Mouse (Mus musculus) embryo, embryonic 9.5 days (tissue): ENCODE measurements around the gene Rnf214.
A peak's percentile ranks its signal among the peaks of the same experiment; 100 is the strongest.
"Not testable (repeated sequence)": the region's sequence is repeated elsewhere in the genome, so short reads cannot be mapped to it uniquely, and the experiment has no call there.

Experiments
- DNase-seq: peaks from one replicate; pipeline ENCODE4 v3.0.0-alpha.2; 2017; ENCODE audit errors: extremely low spot score

The Rnf214 gene

DNA sequence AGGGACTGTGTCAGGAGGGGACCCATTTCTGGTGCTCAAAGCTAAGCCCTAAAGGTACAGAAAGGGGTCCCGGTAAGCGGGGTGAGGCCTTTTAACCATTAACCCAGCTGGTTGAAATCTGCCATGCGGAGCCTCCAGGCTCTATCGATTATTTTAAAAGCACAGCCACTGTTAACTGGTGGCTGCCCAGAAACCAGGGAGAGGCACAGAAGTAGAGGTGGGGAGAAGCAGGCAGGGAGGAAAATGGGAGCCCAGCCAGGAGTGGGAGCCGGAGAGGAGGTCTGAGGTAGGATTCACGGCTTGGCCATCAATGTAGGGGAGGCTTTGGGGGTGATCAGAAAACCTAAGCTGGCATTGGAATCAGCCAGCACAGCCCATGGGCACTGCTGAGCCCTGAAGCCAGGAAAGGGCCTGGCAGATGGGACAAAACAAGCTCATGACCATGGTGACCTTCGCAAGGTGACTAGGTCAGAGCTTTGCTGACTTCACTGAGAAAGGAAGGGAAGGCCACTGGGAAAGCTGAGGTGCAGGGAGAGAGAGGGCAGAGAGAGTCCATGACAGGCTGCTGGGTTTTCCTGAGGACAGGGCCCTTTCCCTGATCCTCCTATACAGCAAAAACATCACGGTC, 56.1 kb downstream of the Rnf214 start:
- no peak for DNase-seq

DNA sequence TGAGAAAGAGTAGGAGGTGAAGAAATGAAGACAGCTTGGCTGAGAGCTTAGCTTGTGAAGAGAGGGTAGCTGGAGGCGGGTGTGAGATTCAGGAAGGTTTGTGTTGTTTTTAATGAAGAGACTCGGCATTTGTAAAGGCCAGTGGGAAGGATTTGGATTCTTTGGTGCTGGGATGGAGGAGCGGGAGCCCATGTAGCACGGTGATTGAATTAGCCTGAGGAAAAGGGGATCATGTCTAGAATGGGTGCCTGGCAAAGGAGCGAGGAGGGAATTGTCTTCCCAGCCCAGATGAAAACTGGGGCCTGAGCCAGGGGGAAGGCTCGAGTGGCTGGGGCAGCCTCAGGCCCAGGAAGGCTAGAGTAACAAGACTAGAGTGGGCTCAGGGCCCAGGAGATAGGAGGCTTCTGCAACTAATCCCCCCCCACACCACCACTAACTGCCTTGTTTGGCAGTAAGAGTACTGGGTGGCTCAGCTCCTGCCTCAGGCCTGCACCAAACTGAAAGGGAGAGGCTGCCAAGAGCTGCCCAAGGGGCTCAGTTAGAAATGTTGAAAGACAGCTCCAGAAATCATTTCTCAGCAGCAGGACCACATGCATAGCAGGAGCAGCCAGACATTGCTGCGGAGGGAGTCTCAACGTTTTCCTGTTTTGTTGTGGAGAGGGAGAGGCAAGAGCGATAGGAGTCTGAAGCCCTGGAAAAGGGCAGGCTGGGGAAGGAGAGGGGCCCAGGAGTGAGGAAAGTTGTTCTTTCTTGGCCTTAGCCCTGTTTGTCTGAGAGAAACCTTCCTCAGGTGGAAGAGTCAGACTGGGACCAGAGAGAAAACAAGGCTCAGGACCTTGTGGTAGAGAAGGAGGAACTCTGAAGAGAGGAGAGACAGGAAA, 56.9 kb downstream of the Rnf214 start:
- DNase-seq: no peak

DNA sequence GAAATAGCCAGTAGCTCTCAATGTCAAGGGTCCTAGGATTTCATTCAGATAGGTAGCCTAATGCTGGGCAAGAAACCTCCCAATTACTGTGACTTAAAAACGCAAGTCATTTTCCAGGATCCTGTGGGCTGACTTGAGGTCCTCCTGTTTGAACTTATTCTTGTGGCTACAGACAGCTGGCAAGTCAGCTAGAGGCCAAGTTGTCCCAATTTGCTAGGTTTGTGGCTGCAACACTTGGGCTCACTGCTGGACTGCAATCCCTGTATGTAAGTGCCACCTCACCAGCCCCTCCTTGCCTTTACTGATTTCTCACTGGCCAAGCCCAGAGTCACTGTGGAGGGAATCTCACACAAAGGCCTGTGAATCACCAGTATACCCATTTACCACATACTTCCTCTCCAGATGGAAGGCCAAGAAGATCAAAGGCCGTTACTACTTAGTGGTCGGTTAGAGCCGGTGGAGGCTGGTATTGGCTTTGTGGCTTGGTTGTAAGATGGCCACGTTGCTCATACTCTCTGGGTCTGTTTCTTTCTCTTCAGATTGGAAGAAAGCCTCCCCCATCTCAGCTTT, 59.7 kb downstream of the Rnf214 start:
- DNase-seq: no peak

DNA sequence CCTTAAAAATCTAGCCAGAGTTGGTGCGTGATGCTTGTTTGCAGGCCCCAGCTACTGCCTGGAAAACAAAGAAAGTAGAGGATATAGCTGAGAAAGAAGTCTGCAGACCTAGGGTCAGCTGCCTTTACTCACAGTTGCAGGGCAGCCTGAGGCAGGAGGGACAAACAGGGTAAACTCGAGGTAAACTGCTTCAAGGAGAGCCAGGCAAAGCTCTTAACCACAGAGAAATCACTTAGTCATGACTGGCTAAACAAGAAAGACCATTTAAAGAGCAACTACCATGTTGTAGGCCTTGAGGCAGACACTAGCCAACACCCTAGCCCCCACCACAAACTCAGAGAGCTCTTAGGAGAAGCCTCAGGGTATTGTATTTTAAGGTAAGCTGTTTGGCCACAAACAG, 60.5 kb downstream of the Rnf214 start:
- not testable (repeated sequence) for DNase-seq

DNA sequence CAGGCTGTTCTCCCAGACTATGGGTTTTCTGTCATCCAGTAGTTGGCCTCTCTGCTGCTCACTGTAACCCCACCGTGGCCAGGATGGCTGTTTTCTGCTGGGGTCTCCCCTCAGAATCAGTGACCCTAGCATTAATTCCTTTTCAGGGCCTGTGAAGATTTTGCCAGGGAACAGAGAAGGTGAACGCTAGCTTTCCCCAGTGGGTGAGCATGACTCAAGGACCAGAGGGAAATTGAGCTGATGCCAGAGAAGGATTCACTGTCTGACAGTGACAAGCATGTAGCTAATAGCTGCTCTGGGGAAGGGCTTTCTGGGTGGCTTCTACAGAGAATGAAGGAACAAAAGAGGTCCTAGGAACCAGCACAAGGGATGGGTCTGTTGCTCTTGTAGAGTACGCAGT, 61.2 kb downstream of the Rnf214 start:
- DNase-seq: no peak

DNA sequence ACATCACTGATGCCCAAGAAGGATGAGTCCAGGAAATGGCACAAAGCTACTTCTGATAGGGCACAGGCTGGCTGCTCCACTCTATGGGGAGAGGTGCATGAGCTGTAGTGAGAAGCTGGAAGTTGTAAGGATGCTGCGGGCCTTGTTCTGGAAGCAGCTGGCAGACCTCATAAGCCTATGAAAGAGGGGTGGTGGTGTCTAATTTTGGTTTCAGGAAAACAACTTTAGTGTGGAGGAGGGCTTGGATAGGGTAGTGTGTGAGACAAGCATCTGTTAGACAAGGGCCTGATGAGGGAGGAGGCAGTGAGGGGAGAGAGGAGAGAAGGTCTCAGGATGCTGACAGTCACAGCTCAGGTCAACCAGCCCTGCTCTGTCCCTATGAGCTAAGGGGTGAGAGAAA, 62.9 kb downstream of the Rnf214 start:
- DNase-seq: no peak

DNA sequence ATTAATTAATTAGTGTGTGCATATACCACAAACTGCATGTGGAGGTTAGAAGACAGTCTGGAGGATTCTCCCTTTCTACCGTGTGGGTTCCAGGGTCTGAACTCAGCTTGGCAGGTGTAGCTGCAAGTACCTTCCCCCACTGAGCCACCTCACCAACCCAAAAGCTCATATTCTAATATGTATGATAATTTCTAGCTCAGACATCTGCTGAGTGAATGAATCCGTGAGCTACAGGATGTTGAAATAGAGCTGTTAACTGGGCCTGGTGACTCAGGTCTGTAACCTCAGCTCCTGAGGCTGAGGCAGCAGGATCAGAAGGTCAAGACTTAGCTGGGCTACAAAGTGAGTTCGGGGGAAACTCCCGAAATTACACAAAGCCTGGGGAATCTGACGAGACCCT, 63.7 kb downstream of the Rnf214 start:
- DNase-seq: no peak

DNA sequence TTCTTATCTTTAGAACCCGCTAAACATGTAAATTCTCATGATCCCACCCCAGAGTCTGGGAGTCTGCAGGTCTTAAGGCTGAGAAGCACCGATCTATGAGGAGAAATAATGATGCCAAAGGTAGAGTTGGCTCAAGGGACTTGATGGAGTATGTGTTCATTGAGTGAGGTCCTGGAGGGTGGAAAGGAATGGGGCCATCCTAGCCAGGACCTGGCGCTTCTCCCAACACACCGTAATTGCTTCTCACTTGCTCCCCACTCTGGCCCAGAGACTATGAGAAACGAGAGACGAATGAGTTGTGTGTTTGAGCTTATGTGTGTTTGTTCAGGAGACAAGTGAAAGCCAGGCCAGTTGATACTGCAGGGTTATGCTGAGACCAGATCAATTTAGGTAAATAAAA, 65.3 kb downstream of the Rnf214 start:
- no peak for DNase-seq

DNA sequence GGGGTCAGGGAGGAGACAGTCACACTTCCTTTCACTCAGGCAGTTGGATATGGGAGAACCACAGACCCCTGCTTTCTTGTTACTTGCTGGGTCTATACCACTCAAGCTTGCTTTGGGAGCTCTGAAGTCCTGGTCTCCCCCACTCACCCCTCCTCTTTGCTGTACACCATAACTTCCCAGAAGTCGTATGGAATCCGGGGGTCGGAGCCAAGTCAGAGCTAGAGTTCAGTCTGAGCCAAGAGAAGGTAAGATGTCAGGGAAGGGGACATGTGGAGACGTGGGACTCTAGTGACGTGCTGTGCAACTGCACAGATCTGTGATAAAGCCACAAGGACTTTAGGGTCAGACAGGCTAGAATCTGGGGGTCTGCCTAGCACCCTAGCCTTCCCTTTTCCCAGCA, 66.4 kb downstream of the Rnf214 start:
- no peak for DNase-seq

DNA sequence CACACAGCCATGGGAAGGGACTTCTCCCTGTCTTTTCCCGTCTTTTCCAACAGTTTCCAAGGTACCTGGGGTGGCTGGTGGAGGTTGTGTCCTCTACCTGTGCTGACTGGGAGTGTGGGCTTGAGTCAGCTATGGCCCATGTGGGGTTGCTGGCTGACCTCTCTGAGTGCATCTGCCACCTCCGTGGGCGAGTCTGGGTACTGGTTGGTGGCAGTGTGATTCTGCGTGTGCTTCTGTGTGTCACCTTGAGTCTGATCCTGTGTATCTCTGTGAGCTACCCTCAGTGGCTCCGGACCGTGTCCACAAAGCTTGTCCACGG, 66.8 kb downstream of the Rnf214 start:
- no peak for DNase-seq

DNA sequence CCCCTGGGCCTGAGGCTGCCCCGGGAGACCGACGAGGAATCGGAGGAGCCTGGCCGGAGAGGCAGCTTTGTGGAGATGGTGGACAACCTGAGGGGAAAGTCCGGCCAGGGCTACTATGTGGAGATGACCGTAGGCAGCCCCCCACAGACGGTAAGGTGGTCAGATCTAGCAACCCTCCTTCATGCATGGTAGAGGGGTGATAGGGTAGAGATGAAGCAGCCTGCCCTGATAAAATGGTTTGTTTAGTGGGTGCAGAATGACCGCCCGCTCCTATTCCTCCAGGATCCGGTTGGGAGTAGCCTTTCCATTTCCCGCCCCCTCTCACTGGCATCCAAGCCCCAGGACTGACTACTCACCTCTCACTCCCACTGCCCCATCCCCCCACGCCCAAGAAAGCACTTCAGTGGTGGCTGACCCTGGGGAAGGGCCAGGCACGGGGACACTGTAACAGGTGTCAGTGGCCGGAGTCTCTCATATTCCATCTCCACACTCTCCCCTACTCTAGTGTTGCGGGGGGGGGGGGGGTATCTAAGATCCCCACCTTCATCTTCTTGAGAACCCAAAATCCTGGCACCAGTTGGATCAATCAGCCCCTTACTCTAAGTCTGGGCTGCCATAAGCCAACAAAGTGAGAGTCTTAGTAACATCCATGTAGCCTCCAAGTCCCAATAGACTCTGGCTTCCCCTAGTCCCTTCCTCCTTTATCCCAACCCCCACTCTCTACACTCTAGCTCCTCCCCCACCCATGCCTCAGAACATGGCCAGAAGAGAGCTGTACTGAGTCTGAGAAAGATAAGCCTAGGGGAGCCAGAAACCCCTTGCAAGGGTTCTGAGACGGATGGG, 67.4 kb downstream of the Rnf214 start:
- no peak for DNase-seq

DNA sequence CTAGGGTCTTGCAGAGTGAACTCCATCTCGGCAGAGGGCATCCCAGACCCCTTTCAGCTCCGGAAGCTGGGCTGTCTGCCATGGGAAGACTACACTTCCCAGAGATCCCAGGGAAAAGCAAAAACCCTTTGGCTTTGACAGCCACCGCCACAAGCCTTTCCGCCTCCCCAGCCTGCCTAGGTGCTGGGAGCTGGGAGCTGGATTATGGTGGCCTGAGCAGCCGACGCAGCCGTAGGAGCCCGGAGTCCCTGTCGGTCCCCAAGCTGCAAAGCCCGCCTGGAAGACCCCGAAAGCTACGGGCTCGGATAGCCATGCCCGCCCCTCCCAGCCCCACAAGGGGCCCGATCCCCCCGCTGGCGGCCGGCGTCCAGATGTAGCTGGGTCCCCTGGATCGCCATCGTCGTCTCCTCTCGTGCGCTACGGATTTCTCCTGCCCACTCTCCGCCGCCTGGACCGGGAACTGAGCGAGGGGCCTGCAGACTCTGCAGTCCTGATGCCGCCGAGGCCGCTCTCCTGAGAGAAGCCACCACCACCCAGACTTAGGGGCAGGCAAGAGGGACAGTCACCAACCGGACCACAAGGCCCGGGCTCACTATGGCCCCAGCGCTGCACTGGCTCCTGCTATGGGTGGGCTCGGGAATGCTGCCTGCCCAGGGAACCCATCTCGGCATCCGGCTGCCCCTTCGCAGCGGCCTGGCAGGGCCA, 68.1 kb downstream of the Rnf214 start, which contains the start of gene Bace1:
Bace1 (plus strand) TSS at position 147 of the 705 bp plus-strand sequence.
- DNase-seq: peak; percentile 78

DNA sequence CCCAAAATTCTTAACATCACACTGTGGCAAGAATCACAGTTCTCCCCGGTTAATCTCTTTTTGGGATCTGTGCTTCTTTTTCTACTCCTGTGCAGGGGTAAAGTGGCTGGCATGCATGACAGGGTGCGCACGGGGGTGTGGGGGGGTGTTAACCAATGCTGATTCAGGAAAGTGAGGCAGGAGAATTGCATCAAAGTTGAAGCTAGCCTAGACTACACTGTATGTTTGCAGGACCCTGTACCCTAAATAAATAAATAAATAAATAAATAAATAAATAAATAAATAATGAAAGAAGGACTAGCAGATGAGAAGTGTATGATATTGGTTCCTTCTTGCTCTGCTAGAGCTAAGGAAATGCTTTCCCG, 68.7 kb downstream of the Rnf214 start:
- peak; percentile 6 for DNase-seq

DNA sequence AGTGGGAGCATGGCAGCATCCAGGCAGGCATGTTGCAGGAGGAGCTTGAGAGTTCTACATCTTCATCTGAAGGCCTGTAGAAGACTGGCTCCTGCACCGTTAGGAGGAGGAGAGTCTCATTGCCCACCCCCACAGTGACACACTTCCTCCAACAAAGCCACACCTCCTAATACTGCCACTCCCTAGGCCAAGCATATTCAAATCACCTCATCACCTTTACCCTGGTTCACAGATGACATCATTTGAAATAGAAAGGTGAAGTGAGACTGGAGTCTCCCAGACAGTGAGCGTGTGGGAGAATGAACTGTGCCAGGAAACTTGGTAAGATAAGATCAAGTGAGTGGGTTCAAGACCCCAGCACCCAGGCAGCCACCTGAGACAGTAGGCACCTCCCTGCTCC, 73.2 kb downstream of the Rnf214 start:
- DNase-seq: no peak

DNA sequence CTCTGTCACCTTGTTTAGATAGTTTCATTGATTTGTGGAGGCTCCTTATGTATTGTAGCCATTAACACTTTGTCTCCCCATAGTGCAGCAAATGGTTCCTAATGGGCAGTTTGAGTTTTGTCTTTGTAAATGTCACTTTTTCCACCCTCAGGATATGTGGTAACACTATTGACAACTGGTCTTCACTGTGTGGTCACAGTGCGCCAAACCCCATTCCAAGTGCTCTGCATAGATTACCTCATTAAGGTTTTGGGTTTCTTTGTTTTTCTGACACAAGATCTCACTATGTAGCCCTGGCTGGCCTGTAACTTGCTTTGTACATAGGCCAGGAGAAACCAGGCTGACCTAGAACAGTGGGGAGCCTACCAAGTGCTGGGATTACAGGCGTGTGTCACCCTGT, 73.8 kb downstream of the Rnf214 start:
- no peak for DNase-seq

DNA sequence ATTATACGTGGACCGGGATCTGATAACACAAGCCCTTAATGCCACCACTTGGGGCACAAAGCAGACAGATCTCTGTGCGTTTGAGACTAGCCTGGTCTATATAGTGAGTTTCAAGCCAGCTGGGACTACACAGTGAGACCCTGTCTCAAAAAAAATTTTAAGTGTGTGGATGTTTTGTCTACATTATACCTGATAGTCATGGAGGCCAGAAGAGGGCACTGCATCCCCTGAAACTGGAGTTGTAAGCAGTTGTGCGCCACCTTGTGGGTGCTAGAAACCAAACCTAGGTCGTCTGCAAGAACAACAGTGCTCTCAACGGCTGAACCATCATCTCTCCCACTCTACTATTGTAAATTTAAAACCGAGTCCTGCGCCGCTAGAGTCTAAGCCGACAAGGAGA, 77.6 kb downstream of the Rnf214 start:
- peak; percentile 73 for DNase-seq

DNA sequence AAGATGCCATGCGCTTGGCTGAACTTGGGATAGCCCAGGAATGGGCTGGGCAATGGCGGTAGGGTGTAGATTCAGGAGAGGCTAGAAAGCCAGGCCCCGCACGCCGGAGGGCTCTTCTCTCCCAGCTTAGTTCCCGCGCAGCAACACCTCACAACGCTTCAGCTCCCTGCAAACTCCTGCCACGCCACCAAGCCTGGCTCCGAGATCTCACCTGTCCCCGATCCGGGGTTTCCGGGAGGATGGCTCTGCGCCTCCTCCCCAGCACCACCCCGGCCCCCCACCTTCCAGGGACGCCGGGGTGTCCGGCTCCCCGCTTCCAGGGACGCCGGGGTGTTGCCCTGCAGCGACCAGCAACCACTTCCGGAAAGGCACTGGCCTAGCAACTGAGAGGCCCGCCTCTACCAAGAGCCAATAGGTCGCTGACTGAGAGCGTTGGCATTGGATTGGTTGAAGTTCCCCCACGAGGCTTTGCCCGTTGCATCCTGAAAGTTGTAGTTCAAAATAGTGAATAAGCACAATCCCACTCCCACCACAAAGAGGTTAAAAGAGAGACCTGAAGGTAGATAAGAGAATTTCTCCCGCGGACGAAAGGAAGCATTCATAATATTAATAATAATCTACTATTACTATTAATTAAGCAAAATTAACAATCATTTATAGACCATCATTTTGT, 78.3 kb downstream of the Rnf214 start, which contains the start of gene Cep164:
Cep164 (minus strand) TSS at position 401 of the 673 bp plus-strand sequence.
- DNase-seq: peak; percentile 89

DNA sequence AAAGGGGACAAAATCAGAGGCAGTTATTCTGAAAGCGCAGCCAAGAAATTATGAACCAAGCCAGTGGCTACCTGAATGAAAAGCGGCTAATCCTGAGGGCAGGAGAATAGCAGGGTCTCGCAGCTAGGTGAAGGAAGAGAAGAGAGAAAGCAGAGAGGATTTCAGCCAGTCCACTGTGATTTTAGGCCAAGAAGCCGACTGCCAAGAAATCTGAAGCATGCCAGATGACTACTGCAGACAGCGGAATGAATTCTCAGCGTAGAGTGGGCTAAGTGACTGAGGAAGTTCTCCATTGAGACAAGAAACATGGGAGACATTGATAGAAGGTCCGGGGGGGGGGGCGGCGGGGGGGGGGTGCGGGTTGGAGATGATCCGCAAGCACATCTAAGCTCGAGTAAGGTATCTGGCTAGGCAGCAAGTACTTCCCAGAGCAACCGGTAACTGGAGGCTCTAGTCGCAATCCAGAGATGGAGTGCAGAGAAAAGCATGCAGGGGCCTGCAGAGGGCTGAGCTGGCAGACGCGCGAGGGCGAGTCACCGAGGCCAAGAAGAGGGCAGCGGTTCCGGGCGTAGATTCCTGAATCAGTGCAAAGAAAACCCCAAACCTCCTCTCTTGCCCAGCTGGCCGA, 78.9 kb downstream of the Rnf214 start:
- no peak for DNase-seq

DNA sequence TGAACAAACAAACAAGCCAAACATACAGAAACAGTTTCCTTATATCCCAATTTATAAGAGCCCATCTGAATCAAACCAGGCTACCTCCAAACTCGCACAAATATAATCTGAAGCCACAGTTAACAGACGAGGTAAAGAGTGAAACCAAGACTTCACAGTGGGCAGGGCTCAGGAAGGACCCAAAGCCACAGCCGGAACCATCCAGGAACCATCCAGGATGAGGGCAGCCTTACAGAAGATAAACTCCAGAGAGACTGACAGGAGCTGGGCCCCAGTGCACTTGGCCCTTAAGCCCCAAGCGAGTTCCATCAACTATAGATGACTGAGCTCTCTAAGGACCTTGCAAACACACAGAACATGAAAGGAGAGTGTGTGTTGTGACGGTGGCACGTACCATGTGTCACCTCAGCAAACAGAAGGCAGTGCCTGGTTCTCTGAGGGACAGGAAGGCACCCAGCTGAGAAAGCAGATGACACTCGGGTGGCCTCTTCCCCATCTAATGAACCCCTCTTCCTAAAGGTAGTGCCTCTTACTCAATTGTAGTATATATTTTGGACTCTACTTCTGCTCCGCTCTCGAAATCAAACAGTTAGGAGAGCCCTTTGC, 88.2 kb downstream of the Rnf214 start:
- DNase-seq: no peak

DNA sequence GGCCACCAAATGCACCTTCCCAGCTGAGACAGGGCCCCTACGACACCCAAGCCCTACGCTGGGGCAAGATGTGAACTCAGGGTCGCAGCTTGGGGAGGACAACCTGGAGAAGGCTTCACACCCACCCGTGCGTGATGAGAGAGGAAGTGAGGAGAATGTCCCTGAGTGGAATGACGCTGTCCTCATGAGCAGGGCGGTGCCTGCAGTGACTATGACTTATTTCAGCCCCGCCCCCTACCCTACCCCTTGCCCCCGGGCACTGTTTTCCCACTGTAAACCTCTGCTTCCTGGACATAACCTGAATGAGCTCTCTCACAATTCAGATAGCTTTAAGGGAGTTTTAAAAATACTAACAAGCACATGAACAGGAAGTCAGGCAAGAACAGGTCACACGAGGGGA, 91.2 kb downstream of the Rnf214 start:
- DNase-seq: no peak
